Mouse (Mus musculus): ENCODE measurements at regions not wholly inside any gene's neighbourhood (a gene's known extent, or its start where the extent isn't known, plus 50 kb on each side); places are given as distances from the start of the nearest gene placed in this dataset.

- TF ChIP-seq CTCF (IDR thresholded peaks at IDR 0.05; ENCODE audit: insufficient read depth, low read depth, low read length) (no peak), POLR2A (IDR thresholded peaks at IDR 0.05; ENCODE audit: insufficient read depth, low read depth, low read length) (no peak)
Measured at GRCm38 (mm10) chr1:168541231-168541630, 109.2 kb upstream of the Pbx1 start.
